Mouse (Mus musculus) lung, embryonic 15.5 days (tissue): ENCODE measurements around the gene Mzf1. TPM values are rescaled to one million over a fixed set of nuclear protein-coding genes. Genes with fewer than 3 reads are reported as not detected.

Source experiments
- ATAC-seq: fragments of 200-750 bp; cut with Nextera tagmentation; 2 replicates; pipeline ENCODE4 v1.8.0; 2017; ENCODE audit warnings: moderate number of reproducible peaks, borderline replicate concordance; ENCODE audit not compliant: low FRiP score, low TSS enrichment; ENCODE audit errors: extremely low read depth
- H3K27ac ChIP-seq: fragments of 300-500 bp; sonication (generic); 2 replicates; pipeline ENCODE4 v1.5.1; 2015; ENCODE audit warnings: moderate library complexity, mild to moderate bottlenecking, inconsistent platforms
- H3K27me3 ChIP-seq: fragments of 300-500 bp; sonication (generic); 2 replicates; pipeline ENCODE4 v1.6.1; 2015; ENCODE audit warnings: inconsistent platforms
- H3K36me3 ChIP-seq: fragments of 300-500 bp; sonication (generic); 2 replicates; pipeline ENCODE4 v1.6.1; 2015; ENCODE audit warnings: inconsistent platforms
- H3K4me1 ChIP-seq: fragments of 300-500 bp; sonication (generic); 2 replicates; pipeline ENCODE4 v1.6.1; 2015; ENCODE audit warnings: inconsistent platforms
- H3K4me2 ChIP-seq: fragments of 300-500 bp; sonication (generic); 2 replicates; pipeline ENCODE4 v1.6.1; 2015; ENCODE audit warnings: inconsistent platforms, mild to moderate bottlenecking, moderate library complexity
- H3K4me3 ChIP-seq: fragments of 300-500 bp; sonication (generic); 2 replicates; pipeline ENCODE4 v1.5.1; 2015; ENCODE audit warnings: mild to moderate bottlenecking, inconsistent platforms
- H3K9ac ChIP-seq: fragments of 300-500 bp; sonication (generic); 2 replicates; pipeline ENCODE4 v1.6.1; 2015; ENCODE audit warnings: inconsistent platforms
- H3K9me3 ChIP-seq: fragments of 300-500 bp; sonication (generic); 2 replicates; pipeline ENCODE4 v1.6.1; 2016; ENCODE audit warnings: inconsistent platforms
- WGBS: fragments of 180-500 bp; shearing (Covaris S2); methylation state at CpG from one replicate; pipeline ENCODE4 v1.1.7; 2015; 5-methylcytosine and 5-hydroxymethylcytosine counted together
- polyA plus RNA-seq: library from polyadenylated mRNA; unstranded; fragments of >200 nt; fragmentation: Nextera tagmentation; extraction: Ambion mirVana; gene quantifications from 2 replicates; pipeline ENCODE4 v1.2.1, GENCODE M21; 2015

Gene Mzf1
- polyA plus RNA-seq, 1 experiment from 2014 or later: 3.1 TPM

DNA sequence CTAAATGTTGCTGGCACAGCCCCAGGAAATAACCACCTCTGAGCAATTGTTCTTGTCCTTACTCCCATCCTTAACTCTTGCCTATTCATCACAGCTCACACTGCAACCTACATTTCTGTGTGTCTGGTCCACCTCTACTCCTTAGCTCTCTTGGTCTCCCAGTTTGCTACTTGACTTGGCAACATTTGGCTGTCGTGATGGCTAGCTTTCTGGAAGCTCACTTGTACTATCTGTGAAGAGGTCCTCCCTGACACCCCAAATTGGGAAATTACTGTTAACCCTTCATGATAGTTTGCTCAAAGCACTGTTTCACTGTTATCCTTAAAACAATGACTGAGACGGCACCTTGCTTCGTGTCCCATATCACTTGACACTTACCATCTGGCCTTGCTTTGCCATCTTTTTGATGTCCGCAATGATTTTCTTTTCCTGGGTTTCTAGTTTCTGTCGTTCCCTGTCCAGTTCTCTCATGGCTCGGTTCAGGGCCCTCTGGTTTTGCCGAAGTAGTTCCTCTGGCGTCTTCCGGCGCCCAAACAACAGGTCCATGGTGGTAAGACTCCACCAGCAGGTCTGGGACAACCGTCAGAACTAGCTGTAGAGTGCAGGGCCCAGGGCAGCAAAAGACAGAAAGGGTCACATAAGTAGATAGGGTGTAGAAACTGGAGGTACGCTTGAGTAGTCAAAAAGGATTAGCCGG lies 21.0 kb downstream of the Mzf1 start:
- ATAC-seq: no peak
- Histone ChIP-seq H3K27ac (peak overlapping the region; percentile 92), H3K4me3 (peak overlapping the region; percentile 66), H3K9ac (peak overlapping the region; percentile 83), H3K36me3 (peaks cover 63% of the 10 kb centered on the region), H3K27me3 (no peaks in the 10 kb centered on the region), H3K4me2 (peak overlapping the region; percentile 81), H3K9me3 (no peaks in the 10 kb centered on the region), H3K4me1 (peaks cover 34% of the 10 kb centered on the region)
- 43% methylated on average over 13 of the region's 13 CpGs for WGBS

DNA sequence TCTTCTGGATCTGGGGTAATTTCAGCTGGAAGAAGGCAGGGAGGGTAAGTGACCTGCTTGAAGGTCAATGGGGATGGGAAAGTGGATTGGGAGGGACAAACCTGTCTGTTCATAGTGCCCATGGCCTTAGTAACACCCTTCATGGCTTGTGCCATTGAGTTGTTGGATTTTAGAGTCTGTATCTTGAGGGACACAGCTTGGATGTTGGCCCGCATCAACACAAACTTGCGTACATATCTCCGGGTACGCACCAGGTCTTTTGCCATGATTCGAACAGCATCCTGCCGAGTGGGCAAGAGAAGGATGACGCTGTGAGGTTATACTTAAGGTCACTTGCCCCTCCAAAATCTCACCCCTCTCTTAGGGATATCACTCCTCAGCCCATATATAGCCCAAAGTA lies 22.0 kb downstream of the Mzf1 start:
- H3K4me2 ChIP-seq: no peak overlapping the region
- H3K27ac ChIP-seq: no peak overlapping the region
- no peaks in the 10 kb centered on the region for H3K27me3 ChIP-seq
- no peak overlapping the region for H3K9ac ChIP-seq
- no peaks in the 10 kb centered on the region for H3K9me3 ChIP-seq
- H3K4me1 ChIP-seq: peaks cover 33% of the 10 kb centered on the region
- H3K4me3 ChIP-seq: no peak overlapping the region
- no peak for ATAC-seq
- H3K36me3 ChIP-seq: peaks cover 73% of the 10 kb centered on the region
- WGBS: 88% methylated on average over 7 of the region's 7 CpGs

DNA sequence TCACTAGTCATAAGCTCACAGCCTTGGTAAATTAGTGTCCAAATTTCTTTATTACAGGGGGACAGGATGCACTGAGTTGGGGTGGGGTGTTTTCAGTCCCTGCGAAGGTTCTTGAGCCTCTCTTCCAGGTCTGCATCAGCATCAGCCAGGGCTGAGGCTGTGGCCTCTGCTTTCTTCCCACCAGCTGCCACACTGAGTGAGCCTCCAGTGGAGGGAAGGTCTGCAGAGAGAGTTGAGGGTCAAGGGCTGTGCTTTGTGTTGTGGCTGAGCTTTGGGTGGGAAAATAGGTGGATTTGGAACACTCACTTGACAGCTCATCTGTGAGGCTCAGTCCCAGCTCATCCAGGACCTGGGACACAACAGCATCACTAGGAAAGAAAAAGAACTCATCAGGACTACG lies 22.6 kb downstream of the Mzf1 start:
- 67% methylated on average over 2 of the region's 2 CpGs for WGBS
- ATAC-seq: no peak
- no peak overlapping the region for H3K4me3 ChIP-seq
- peaks cover 34% of the 10 kb centered on the region for H3K4me1 ChIP-seq
- no peak overlapping the region for H3K4me2 ChIP-seq
- H3K27me3 ChIP-seq: no peaks in the 10 kb centered on the region
- no peak overlapping the region for H3K27ac ChIP-seq
- H3K9me3 ChIP-seq: no peaks in the 10 kb centered on the region
- no peak overlapping the region for H3K9ac ChIP-seq
- H3K36me3 ChIP-seq: peaks cover 79% of the 10 kb centered on the region

DNA sequence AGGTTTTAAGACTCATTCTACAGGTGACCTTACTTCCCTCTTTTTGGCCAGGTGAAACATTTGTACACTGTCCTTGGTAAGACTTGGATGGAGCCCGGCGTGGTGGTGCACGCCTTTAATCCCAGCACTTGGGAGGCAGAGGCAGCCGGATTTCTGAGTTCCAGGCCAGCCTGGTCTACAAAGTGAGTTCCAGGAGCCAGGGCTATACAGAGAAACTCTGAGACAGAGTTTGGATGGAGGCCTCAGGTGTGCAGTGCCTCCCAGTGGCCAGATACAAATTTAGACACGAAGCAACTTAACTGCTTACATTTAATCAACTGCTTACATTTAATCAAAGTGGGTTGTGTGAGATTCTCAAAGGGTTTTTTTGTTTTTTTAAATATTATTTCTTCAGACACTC lies 23.5 kb downstream of the Mzf1 start:
- Histone ChIP-seq H3K27ac (no peak overlapping the region), H3K9me3 (no peaks in the 10 kb centered on the region), H3K9ac (no peak overlapping the region), H3K4me2 (no peak overlapping the region), H3K36me3 (peaks cover 85% of the 10 kb centered on the region), H3K4me1 (peaks cover 34% of the 10 kb centered on the region), H3K27me3 (no peaks in the 10 kb centered on the region), H3K4me3 (no peak overlapping the region)
- 67% methylated on average over 5 of the region's 5 CpGs for WGBS
- ATAC-seq: no peak

DNA sequence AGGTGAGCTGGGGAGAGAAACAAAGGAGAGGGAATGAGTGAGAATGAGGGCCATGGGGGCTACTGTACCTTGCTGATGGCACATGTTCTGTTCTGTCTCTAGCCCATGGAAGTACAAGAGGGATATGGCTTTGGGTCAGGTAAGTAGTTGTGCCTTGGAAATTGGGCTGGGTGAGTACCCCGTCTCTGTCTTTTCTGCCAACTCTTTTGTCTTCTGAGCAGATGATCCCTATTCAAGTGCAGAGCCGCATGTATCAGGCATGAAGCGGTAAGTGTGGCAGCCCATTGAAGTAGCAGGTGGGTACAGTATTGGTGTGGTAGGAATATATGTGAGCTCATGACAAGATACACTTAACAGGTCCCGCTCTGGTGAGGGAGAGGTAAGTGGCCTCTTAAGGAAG lies 25.6 kb downstream of the Mzf1 start:
- Histone ChIP-seq H3K4me1 (peaks cover 26% of the 10 kb centered on the region), H3K4me3 (no peak overlapping the region), H3K27me3 (no peaks in the 10 kb centered on the region), H3K9ac (no peak overlapping the region), H3K9me3 (no peaks in the 10 kb centered on the region), H3K36me3 (peaks cover 73% of the 10 kb centered on the region), H3K4me2 (no peak overlapping the region), H3K27ac (no peak overlapping the region)
- ATAC-seq: no peak
- WGBS: 87% methylated on average over 4 of the region's 4 CpGs

DNA sequence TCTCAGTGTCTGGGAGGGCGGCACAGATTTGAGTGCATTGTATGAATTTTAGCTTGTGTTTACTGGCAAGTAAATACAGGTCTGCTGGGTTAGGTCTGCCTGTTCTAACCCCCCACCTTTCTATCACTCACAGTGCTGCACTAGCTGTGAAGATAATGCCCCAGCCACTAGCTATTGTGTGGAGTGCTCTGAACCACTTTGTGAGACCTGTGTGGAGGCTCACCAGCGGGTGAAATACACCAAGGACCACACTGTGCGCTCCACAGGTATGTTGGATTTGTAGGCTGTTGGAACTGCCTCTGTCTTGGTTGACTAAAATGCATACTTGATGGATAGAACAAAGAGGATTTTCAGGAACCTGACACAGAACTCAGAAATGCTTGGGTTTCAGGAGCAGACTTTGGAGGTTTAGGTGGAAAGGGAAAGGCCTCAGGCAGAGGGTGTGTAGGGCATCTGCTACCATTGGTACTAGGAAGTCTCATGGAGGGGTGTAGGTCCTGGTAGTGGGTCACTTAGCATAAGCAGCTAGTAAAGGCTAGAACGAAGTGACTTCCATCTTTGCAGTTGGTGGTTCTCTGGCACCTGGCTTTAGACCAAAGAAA lies 29.0 kb downstream of the Mzf1 start:
- Histone ChIP-seq H3K4me1 (peaks cover 20% of the 10 kb centered on the region), H3K27me3 (no peaks in the 10 kb centered on the region), H3K27ac (no peak overlapping the region), H3K9me3 (no peaks in the 10 kb centered on the region), H3K4me2 (peak overlapping the region; percentile 81), H3K9ac (peak overlapping the region; percentile 98), H3K36me3 (peaks cover 46% of the 10 kb centered on the region), H3K4me3 (peak overlapping the region; percentile 96)
- 25% methylated on average over 4 of the region's 4 CpGs for WGBS
- no peak for ATAC-seq

DNA sequence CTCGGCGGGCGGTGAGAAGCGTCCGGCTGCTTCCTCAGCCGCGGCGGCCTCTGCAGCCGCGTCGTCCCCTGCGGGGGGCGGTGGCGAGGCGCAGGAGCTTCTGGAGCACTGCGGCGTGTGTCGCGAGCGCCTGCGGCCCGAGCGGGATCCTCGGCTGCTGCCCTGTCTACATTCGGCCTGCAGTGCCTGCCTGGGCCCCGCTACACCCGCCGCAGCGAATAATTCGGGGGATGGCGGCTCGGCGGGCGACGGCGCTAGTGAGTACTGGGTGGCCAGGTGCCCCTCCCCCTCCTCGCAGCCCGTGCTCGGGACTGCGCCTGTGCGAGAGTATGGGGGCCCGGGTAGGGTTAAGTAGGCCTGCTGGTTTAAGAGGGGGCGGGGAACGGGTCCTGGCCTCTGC lies 29.8 kb downstream of the Mzf1 start:
- Histone ChIP-seq H3K9me3 (no peaks in the 10 kb centered on the region), H3K4me3 (peak overlapping the region; percentile 96), H3K27me3 (no peaks in the 10 kb centered on the region), H3K36me3 (peaks cover 38% of the 10 kb centered on the region), H3K27ac (peak overlapping the region; percentile 99), H3K4me2 (peak overlapping the region; percentile 81), H3K4me1 (peaks cover 20% of the 10 kb centered on the region), H3K9ac (peak overlapping the region; percentile 98)
- ATAC-seq: peak; percentile 60
- WGBS: under 1% methylated on average over 44 of the region's 44 CpGs

DNA sequence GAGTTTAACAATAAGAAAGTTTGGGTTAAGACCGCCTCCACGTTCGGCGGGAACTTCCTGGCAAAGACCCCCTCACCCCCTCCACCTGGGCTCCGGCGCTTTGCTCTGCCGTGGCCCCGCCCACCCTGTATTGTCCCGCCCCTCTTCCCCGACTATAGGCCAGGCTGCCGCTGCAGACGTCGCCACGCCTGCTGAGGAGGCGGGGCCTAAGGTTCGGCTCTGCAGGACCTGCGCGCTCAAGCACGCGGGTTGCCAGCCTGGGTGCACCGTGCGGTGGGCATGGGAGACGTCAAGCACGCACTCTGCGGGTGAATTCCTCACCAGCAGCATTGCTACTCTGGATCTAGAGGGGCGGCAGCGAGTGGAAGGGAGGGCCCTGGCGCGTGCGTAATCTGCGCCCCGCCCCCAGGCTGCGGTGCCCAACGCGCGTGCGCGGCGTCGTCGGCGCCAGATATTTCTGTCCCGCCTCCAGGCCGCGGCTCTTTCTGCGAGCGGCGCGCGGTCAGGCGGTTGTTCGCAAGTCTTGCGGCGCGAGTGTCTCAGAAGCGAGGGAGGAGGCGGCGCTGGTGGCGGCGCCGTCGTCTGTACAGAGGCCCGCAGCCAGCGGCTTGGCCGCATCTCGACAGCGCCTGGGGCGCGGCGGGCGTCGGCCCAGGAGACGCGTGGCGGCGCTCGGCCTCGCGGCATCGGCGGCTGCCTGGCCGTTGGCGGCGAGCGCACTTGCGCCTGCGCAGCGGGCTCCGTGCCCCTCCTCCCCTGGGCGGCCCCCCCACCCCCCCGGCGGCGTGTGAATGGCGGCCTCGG lies 30.4 kb downstream of the Mzf1 start:
- no peaks in the 10 kb centered on the region for H3K9me3 ChIP-seq
- WGBS: under 1% methylated on average over 90 of the region's 95 CpGs
- H3K4me3 ChIP-seq: peak overlapping the region; percentile 96
- H3K4me2 ChIP-seq: peak overlapping the region; percentile 81
- H3K4me1 ChIP-seq: peaks cover 20% of the 10 kb centered on the region
- peak overlapping the region; percentile 99 for H3K27ac ChIP-seq
- H3K27me3 ChIP-seq: no peaks in the 10 kb centered on the region
- H3K36me3 ChIP-seq: peaks cover 31% of the 10 kb centered on the region
- peak overlapping the region; percentile 98 for H3K9ac ChIP-seq
- peak; percentile 89 for ATAC-seq

DNA sequence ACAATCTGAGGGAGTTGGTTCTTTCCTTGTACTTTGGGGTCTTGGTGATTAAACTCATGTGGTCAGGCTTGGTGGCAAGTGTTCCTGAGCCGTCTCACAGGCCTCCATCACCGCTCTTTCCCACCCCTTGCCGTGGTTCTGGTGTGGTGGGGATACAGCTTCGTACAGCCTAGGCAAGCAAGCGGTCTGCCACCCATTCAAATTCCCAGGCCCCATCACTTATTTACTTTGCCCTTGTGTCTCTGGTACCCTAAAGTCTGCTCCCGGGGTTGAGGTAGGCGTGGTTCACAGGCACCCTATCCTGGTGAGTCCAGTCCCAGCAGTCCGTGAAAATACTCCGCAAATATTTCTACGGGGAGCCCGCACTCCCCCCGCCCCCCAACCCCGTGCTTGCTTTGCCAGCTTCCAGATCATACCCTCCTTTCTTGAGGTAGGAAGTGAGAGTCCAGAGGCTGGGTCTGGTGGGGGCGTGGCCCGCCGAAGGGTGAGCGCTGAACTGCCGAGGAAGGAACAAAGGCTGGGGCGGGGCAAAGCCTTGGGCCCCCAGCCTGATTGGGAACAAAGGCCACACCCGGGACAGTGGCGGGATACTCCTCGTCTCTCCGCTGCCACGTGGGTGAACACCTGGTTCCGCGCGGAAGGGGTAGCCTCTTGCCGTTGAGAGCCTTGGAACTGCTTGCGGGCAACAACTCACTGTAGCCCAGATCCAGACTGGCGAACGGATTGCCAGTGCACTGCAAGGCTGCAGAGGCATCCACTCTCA lies 31.6 kb downstream of the Mzf1 start:
- Histone ChIP-seq H3K36me3 (peaks cover 19% of the 10 kb centered on the region), H3K9ac (peak overlapping the region; percentile 98), H3K4me1 (peaks cover 20% of the 10 kb centered on the region), H3K4me3 (peak overlapping the region; percentile 96), H3K4me2 (peak overlapping the region; percentile 81), H3K27ac (peak overlapping the region; percentile 99), H3K9me3 (no peaks in the 10 kb centered on the region), H3K27me3 (no peaks in the 10 kb centered on the region)
- peak; percentile 70 for ATAC-seq
- WGBS: 3% methylated on average over 31 of the region's 31 CpGs

DNA sequence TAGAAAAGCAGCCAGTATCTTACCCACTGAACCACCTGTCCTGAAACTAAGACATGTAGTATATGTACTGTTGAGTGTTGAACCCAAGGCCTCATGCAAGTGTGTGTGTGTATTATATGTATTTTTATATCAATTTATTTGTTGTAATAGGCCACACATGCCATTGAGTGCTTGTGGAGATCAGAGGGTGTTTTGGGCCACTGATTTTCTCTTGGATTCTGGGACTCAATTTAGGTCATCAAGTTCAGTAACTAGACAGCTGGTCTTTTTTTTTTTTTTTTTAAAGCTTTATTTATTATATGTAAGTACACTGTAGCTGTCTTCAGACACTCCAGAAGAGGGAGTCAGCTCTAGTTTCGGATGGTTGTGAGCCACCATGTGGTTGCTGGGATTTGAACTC lies 39.3 kb downstream of the Mzf1 start:
- no peaks in the 10 kb centered on the region for H3K27me3 ChIP-seq
- no peak overlapping the region for H3K27ac ChIP-seq
- H3K9me3 ChIP-seq: no peaks in the 10 kb centered on the region
- peaks cover 6% of the 10 kb centered on the region for H3K4me1 ChIP-seq
- WGBS: 74% methylated on average over 1 of the region's 1 CpGs
- no peak overlapping the region for H3K4me3 ChIP-seq
- no peaks in the 10 kb centered on the region for H3K36me3 ChIP-seq
- no peak for ATAC-seq
- H3K4me2 ChIP-seq: no peak overlapping the region
- no peak overlapping the region for H3K9ac ChIP-seq

DNA sequence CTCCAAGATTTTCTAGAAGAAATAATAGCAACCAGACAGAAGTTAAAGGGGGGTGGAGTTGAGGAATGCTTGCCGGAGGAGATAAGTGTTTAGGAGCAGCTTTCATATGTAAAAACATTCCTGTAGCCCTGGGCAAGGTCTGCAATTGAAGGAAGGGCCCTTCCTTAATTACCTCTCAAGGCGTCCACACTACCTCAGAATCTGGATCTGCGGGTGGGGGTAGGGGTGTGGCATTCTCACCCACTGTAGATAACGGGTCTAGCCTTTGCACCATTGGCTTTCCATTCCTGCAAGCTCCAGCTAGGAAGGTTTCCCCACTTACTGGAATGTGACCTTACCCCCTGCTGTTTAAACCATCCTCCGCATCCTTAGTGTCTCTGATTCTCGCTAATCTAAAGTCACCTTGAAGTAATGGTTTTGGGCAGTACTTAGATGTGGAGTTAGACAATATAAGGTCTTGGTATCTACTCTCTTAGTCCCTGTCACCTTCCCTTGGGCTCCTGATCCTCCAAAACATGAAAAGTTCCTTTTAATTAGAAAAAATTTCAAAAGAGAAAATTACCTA lies 40.2 kb downstream of the Mzf1 start:
- H3K27ac ChIP-seq: no peak overlapping the region
- no peaks in the 10 kb centered on the region for H3K9me3 ChIP-seq
- peaks cover 6% of the 10 kb centered on the region for H3K4me1 ChIP-seq
- H3K4me2 ChIP-seq: no peak overlapping the region
- WGBS: 38% methylated on average over 6 of the region's 6 CpGs
- no peak for ATAC-seq
- H3K4me3 ChIP-seq: no peak overlapping the region
- no peak overlapping the region for H3K9ac ChIP-seq
- no peaks in the 10 kb centered on the region for H3K36me3 ChIP-seq
- no peaks in the 10 kb centered on the region for H3K27me3 ChIP-seq
